Mouse (Mus musculus) erythroblast, adult 5-6 weeks (primary cell): ENCODE data around the gene Gm26920. TPM values are rescaled to one million over a fixed set of nuclear protein-coding genes. Genes with fewer than 3 reads are reported as not detected.
"Not testable (repeated sequence)": the region's sequence is repeated elsewhere in the genome, so short reads cannot be mapped to it uniquely, and the experiment has no call there.

Experiments used
- ATAC-seq: replicated peaks from 2 replicates; pipeline ENCODE4 v1.8.0; 2016; ENCODE audit warnings: moderate number of reproducible peaks, mild to moderate bottlenecking, moderate TSS enrichment, inconsistent platforms; ENCODE audit not compliant: poor library complexity, low FRiP score, severe bottlenecking
- total RNA-seq, 2 experiments: library from RNA; stranded (forward) in 1 of 2; stranded (reverse) in 1 of 2; fragments of 150-400 nt in 1 of 2; fragments of 200-764, 138-1000 nt in 1 of 2; gene quantifications; 2 replicates each; pipeline versions ENCODE4 v1.2.3 to v1.2.4; 2015 to 2017; ENCODE audit warnings: low replicate concordance in 2 of 2

The Gm26920 gene
- not detected in 2 replicates for total RNA-seq (2015; ENCODE audit: low replicate concordance)
- total RNA-seq (2017; ENCODE audit: low replicate concordance): not detected in 2 replicates

GRCm38 (mm10) chr7:30090092-30090969 is at the start of gene Gm26920, which contains the start of gene Zfp566:
Gm26920 (minus strand) TSS chr7:30090410.
Zfp566 (minus strand) TSS chr7:30090527.
- peak; percentile 90 for ATAC-seq

- ATAC-seq: no peak
Observed at GRCm38 (mm10) chr7:30136826-30137225, 46.6 kb upstream of the Gm26920 start.

GRCm38 (mm10) chr7:30132396-30132795 is 42.2 kb upstream of the Gm26920 start:
- ATAC-seq: 0 out of 2 replicates have a peak, but pooled peaks have one; percentile 43

- no peak for ATAC-seq
Observed at GRCm38 (mm10) chr7:30129900-30130299, 39.7 kb upstream of the Gm26920 start.

GRCm38 (mm10) chr7:30122188-30122530 is 31.9 kb upstream of the Gm26920 start:
- ATAC-seq: no peak

- peak; percentile 92 for ATAC-seq
Observed at GRCm38 (mm10) chr7:30121308-30122187, 31.3 kb upstream of the Gm26920 start, which contains the start of gene Zfp382. Zfp382 (plus strand) TSS chr7:30121942.

- not testable (repeated sequence) for ATAC-seq
Observed at GRCm38 (mm10) chr7:30117935-30118334, 27.7 kb upstream of the Gm26920 start.

- ATAC-seq: no peak
Observed at GRCm38 (mm10) chr7:30116076-30116475, 25.9 kb upstream of the Gm26920 start.

- ATAC-seq: no peak
Observed at GRCm38 (mm10) chr7:30099297-30099696, 9.1 kb upstream of the Gm26920 start.

- ATAC-seq: no peak
Observed at GRCm38 (mm10) chr7:30095551-30096125, 5.4 kb upstream of the Gm26920 start.

- peak; percentile 74 for ATAC-seq
Observed at GRCm38 (mm10) chr7:30094646-30095429, 4.6 kb upstream of the Gm26920 start, which contains the start of gene Zfp260. Zfp260 (plus strand) TSS chr7:30094777.

- no peak for ATAC-seq
Observed at GRCm38 (mm10) chr7:30093918-30094415, 3.8 kb upstream of the Gm26920 start.

GRCm38 (mm10) chr7:30092666-30093065 is 2.5 kb upstream of the Gm26920 start:
- ATAC-seq: no peak

GRCm38 (mm10) chr7:30090970-30091585 is 868 bp upstream of the Gm26920 start:
- ATAC-seq: no peak; the same call in 1 of the 2 replicates

GRCm38 (mm10) chr7:30089405-30089804 is 805 bp downstream of the Gm26920 start:
- ATAC-seq: no peak

- no peak for ATAC-seq
Observed at GRCm38 (mm10) chr7:30086524-30086923, 3.7 kb downstream of the Gm26920 start.

- ATAC-seq: peak; percentile 95
Observed at GRCm38 (mm10) chr7:30072146-30073028, 17.8 kb downstream of the Gm26920 start, which contains the start of gene Zfp82. Zfp82 (minus strand) TSS chr7:30072900.
